ENCODE assay signal across 1 mouse cellular context in the genomic region with DNA sequence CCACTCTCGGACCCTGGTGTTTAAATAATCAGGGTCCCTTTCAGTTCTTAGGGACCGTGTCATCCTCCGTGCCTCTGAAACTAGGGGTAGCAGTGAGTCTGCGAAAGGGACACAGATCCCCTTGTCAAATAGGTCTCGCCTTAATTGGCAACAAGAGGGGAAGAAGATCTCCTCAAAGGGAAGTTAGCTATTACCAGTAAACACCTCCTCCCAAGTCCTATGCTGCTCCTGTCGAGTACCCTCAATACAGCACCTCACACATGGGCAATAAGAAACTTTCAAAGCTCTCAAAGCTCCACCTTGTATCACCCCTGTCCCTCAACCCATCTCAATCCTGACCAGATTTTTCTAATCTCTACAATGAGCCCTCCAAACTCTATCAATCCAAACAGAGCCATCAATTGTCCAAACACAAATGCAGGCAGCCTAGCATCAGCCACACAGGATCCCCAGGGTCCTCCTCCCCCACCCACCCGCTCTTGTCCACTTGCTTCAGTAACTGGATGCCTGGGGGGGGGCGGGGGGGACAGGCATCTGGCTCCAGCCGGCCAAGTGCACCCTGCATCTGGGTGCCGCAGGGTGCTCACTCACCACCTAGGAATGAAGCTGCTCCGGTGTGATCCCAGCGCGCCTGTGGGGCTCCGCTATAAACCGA.
TF ChIP-seq lines count a peak whose summit lies in the region.

No protein-coding gene starts in this region.

TF ChIP-seq in MEL, 35 proteins besides CTCF, POLR2A, EP300 and RAD21:
- TF ChIP-seq MYB (IDR thresholded peaks at IDR 0.05; ENCODE audit: low read depth, low read length): no peak
